Mouse (Mus musculus) kidney, adult 11 months (tissue): Measurements from ENCODE around the gene Fancd2os.

ENCODE experiments used
- DNase-seq: peaks from one replicate; pipeline ENCODE4 v3.0.0; 2022

Gene Fancd2os

DNA sequence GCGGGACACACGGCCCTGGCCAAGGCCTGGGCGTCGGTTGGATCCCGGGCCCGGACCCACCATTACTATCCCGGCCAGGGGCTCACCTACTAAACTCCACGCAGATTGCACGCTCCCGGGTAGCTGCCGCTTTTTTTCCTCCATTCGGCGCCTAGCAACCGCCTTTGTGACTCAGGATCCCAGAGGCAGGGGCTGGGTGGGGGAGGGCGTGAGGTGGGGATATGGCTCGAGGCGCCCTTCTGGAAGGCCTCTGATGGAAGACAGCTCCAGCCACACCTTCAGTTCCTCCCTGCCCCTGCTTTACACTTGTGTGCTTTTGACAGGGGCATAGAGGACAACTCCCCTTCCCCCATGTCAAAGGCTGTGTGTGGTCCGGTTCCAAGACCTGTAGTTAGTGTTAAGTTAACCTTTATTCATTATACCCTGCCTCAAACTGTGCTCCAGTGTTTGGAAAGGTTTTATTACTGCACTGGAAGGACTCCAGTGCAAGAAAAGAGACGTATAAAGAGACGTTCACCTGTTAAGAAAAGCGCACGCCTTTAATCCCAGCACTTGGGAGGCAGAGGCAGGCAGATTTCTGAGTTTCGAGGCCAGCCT is at the start of gene Fancd2os:
Gene Fancd2os, minus strand, starts transcription at position 173 of the 597 bp plus-strand sequence.
- no peak for DNase-seq

DNA sequence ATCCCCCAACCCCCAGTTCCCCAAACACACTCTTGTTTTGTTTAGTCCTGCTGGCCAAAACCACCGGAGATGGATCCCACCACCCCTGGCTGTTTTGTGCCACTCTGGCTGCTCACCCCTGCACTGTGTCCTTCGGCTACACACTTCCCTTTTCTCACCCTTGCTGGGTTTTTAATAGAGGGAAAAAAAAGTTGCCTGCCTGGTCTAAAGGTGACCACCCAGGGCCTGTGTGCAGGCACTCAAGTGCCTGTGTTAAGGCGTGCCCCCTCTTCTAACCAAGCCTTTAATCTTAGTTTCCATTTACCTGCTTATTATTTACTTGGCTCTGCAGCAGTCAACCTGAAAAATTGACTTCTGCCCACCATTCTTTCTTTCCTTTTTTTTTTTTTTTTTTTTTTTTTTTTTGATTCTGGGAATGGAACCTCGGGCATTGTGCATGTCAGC is 49.7 kb upstream of the Fancd2os start:
- no peak for DNase-seq

DNA sequence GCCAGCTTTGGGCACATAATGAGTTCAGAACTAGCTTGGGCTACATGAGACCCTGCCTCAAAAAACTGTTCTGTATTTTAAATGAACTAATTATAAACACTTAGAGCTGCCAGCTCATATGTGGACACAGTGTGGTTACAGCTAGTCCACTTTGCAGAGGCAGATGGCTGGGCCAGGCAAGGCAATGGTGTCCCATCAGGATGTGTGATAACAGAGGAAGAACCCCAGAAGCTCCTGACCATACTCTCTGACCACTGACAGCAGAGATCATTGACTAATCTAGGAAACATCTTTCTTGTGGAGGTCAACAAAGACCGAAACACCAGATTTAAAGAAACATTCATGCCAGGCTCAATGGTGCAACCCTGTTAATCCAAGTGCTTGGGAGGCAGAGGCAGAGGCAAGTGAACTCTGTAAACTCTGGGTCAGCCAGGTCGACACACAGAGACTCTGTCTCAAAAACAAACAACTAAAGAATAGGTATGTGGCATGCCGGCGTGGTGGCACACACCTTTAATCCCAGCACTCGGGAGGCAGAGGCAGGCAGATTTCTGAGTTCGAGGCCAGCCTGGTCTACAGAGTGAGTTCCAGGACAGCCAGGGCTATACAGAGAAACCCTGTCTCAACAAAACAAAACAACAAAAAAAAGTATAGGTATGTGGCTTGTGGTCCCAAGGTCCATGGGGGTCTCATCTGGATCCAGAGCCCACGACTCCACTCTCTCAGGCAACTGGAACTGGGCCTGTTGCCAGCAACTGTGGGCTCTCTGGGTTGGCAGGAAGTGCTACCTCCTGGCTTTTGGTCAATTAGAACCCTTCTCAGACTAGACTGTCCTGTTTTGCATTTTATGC is 49.1 kb upstream of the Fancd2os start:
- DNase-seq = no peak

DNA sequence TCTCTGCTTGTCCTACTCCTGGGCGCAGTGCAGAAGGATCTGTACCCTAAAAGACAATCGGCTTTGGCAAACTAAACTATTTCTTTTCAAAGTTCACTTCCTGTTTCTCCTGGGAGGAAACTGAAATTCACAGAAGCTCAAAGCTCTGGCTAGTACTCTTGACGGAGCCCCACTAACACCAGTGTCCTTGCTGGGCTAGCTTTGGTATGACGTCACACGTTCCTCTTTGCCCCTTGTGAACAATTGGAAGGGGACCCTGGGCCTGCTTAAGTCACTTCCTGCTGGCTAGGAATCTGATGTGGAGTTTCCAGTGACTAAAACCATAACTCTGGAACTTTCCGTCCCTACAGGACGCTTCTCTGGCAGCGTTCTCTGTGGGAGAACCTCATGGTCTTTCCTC is 44.3 kb upstream of the Fancd2os start:
- DNase-seq = peak; percentile 68

DNA sequence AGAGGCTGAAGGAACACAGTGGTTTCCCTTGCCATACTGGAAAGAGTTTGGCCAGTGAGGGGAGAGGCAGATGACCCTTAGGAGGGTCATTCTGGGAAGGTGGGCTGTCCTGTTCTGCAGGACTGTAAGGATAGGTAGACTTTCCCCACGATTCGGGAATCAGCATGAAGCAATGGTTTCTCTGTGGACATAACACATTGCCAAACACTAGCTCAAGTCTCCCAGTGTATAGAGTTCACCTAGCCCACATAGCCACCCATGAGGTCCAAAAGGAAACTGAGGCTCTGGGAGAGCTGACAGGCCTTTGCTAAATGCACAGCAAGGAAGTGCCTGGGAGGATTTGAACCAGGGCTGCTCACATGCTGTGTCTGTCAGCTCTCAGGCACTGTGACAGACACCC is 43.5 kb upstream of the Fancd2os start:
- DNase-seq = no peak

DNA sequence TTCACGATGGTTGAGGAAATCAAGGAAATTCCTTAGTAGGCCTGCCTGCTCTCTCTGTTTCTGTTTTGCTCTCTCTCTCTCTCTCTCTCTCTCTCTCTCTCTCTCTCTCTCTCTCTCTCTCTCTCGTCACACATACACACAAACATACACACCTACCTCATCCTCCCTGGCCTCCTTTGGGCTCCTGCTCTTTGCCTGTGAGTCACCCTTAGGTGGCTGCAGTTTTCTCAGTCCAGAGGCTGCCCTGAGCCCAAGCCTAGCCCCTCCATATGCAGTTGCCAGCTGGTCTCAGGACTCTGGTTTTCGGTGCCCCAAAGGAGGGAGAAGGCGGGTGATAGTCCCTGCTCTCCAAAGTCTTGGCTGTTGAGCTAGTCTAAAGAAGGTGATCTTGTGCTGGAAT is 42.5 kb upstream of the Fancd2os start:
- DNase-seq = no peak

DNA sequence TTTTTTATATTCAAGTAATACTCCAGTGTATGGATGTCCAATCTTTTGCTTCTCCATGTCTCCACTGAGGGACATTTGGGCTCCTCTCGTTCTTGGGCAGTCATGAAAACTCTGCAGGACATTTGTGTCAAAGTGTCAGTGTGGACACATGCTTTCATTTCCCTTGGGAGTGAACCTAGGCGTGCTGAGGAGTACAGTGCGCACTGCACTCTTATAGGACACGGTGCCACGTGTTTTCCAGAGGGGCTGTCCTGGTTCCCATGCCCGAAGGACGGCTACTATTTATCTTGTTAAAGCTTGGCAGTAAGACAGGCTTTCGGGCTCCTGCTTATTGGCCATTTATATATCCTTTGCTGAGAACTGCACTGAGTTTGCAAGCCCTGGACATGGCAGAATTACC is 42.1 kb upstream of the Fancd2os start:
- DNase-seq = no peak

DNA sequence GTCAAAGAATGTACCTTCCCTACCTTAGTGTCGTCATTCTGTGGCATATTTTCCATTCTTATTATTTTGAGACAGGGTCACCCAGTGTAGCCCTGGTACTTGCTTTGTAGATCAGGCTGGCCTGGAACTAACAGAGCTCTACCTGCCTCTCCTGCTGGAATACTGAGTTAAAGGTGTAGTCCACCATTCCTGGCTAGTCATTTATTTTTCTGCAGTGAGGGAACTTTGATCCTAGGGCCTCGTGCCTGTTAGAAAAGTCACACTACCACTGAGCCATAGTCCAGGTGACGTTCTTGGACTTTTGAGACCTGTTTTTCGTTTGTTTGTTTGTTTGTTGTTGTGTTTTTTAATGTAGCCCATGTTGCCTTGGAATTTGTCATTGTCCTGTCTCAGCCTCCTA is 38.7 kb upstream of the Fancd2os start:
- DNase-seq = peak; percentile 58

DNA sequence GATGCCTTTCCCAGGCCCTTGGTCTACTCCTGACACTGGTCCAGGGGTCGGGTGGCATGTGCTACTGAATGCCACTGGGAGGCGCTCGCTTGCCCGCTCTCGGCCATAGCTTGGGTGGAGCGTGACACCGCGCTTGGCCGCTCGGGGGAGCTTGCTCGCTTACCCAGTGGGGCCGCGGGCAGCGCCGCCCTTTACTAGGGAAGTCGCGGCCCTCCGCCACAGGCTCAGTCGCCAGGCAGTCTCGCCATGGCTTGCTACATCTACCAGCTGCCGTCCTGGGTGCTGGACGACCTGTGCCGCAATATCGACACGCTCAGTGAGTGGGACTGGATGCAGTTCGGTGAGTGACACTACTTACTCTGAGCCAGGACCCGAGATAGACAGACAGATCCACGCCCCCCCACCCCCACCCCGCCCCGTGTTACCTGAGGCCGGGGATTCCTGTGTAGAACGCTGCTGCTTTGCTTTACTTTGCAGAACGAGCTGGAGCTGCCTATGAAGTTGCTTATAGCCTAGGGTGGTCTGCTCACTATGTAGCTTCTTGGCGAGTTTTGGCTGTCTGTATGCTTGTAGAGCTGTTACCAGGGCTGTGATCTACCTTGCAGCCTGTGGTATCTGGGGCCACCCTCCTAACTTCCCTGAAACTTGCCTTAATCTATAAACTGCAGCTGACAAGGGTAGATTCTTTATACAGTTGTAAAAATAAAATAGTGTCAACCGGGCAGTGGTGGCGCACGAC is 38.0 kb upstream of the Fancd2os start, which contains the start of gene Irak2:
Gene Irak2, plus strand, starts transcription at position 166 of the 739 bp plus-strand sequence.
- DNase-seq = peak; percentile 94

DNA sequence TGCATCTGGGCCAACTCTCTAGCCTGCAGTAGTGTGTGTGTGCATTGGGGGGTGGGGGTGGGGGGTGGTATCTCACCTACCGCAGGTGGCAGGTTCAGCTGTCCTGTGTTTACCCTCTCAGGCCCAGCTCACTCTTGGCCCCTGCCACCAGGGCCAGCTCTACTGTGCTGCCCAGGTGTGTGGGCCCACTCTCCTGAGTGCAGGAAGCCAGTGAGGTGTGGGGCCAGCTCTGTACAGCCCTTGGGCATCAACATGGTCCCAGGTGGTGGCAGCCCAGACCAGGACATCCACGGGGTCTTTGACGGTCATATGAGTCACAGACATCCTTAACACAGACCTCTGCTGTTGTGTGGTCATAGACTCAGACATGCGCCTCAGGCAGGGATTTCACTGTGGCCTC is 32.3 kb upstream of the Fancd2os start:
- no peak for DNase-seq

DNA sequence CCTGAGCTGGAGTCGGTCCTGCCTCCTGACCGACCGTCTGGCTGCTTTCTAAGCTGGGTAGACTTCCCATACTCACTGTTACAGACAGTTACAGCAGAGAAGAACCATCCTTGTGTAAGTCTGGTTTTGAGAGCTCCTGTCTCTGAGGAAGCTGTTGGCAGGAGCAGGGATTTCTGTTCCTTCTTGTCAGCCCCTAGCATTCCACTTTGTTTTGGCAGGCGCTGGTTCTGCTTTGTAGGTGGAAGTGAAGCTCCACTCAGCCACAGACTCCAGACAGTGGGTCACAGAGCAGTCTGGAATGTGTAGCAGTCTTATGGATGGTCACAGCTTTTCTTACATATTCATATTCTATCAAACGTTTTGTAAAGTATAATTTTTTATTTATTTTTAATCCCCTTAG is 29.8 kb upstream of the Fancd2os start:
- no peak for DNase-seq

DNA sequence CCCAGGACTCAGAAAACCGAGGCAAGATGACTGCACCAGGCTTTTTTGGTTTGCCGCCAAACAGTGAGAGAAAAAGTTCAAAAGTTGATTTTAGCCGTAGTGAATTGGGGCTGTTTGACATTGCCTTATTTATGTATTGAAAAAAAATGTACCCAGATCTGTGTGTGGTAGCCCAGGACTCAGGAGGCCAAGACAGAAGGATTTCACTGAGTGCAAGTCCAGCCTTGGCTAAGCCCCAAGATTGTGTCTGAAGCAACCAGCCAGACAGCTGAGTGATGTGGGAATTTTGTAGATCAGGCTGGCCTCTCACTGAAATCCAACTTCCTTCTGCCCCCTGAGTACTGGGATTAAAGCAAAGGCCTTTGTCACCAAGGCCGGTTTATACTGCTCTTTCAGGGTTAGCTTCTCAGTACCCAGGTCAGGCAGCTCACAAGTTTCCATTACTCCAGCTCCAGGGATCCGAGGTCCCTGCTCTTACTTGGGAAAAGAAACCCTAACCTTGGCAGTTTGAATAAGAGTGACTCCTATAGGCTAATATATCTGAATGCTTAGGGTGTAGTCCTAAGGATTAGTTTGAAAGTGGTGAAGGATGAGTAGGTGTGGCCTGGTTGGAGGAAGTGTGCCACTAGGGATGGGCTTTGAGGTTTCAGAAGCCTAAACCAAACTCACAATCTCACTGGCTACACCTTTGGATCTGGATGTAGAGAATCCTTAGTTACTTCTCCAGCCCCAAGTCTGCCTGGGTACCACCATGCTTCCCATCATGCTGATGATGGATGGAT is 24.7 kb upstream of the Fancd2os start:
- DNase-seq = no peak

DNA sequence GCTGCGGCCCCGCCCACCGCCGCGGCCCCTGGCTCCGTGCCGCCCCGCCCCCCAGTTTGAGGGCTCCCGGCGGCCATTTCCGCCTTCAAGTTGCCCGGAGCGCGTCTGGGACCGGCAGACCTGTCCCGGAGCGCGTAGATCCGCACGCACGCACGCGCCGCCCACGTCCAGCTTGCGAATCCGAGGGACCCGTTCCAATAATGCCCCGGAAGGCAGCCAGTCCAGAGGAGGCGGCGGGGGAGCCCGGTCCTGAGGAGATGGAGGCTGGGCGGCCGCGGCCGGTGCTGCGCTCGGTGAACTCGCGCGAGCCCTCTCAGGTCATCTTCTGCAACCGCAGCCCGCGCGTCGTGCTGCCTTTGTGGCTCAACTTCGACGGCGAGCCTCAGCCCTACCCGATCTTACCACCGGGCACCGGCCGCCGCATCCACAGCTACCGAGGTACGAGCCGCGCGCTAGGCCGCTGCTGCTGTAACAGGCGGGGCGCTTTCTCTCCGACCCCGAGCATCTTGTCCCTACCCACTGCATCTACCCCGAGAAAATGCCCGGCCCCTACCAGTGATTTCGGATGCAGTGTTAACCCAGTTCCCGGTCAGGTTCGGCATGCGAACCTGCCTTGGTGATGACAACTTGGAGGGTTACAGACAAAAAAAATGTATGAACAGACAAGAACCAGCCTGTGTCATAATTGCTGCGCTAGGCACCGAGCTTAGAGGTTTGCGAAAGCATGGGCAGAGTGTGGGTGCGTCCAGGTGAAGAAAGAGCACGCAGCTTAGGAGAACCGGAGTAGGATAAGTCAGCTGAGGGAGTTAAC is 23.6 kb upstream of the Fancd2os start, which contains the start of gene Vhl:
Gene Vhl, plus strand, starts transcription at position 19 of the 811 bp plus-strand sequence.
- DNase-seq = peak; percentile 89

DNA sequence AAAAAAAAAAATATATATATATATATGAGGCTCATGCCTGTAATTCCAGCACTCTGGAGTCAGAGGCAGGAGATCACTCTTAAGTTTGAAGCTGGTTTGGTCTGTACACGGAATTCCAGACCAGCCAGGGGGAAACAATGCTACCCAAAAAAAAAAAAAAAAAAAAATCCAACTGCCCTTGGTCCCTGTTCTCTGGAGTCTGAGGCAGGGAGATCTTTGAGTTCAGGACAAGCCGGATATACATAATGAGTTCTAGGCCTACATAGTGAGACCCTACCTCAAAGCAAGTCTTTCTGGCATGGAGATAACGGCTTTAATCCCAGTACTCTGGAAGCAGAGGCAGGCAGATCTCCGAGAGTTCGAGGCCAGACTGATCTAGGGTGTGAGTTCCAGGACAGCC is 22.9 kb upstream of the Fancd2os start:
- DNase-seq = peak; percentile 32

DNA sequence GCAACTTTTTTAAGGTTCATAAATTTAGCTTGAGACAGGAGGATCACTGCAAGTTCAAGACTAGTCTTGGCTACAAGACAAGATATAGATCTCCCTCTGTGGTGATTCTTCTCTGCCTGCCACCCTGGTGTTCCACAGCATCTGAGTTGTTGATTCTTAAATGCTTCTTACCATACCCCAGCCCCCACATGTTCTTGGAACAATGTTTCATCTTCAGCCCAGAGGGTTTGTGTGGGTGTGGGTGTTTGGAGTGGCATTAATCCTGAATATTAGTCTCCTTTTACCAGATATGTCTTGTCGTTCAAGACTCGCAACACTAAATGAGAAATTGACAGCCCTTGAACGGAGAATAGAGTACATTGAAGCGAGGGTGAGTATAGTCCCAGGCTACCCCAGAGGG is 15.0 kb upstream of the Fancd2os start:
- DNase-seq = no peak

DNA sequence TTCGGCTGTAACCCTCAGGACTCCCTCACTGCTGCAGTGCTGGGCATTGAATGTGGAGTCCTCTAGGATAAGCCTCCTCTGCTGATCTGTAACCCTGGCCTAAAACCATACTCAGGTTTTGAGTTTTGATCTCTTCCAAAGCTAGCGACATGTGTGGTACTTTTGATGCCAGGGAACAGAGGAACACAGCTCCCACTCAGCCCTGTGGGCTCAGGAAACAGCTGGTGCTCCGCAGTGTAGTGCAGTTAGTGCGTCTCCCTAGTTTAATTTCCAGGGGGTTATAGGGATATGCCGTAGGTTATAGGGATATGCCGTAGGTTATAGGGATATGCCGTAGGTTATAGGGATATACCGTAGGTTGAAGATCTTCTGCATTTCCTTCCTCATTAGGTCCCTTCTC is 14.5 kb upstream of the Fancd2os start:
- no peak for DNase-seq

DNA sequence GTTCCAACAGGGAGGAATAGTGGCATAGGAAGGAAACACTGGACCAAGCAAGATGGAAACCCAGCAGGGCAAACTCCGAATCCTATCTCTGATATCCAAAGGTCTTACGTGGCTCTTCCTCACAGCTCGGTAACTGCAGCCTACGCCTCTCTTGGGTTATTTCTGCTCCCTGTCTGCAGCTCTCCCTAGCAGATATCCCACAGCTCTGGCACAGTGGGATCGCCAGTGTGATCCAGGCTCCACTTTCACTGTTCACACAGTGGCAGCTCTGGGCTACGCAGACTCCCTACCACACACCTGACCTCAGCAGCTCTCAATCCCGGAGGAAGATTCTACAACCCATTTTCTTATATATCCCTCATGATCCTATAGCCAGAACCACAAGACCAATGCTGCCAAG is 13.6 kb upstream of the Fancd2os start:
- DNase-seq = no peak

DNA sequence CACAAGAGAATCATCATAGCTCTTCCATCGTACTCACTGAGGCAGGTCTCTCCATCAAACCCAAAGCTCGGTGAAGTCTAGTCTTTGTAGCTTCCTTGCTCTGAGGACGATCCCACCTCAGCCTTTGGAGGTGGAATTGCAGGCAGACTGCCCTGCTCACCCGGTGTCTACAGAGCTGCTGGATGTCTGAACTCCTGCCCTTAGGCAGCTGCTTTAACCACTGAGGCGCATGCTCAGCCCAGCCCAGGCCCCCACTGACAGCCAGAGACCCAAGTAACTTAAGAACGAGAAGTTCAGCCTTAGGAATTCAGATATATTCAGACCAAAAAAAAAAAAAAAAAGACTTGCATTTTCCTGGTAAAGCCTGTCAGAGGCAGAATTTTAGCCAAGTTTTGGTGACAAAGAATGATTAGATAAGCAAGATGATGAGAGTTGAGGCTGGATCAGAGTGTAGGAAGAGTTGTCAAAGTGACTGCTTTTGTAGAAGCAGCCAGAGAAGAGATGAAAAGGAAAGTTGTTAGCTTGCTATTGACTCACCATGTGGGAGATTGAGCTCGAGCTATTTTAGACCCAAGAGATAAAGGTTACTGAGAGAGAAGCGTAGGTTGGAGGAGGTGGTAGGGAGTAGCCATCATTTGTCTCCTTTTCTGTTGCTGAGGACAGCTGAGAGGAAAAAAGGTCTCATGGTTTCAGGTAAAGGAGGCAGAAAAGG is 11.9 kb upstream of the Fancd2os start:
- DNase-seq = no peak

DNA sequence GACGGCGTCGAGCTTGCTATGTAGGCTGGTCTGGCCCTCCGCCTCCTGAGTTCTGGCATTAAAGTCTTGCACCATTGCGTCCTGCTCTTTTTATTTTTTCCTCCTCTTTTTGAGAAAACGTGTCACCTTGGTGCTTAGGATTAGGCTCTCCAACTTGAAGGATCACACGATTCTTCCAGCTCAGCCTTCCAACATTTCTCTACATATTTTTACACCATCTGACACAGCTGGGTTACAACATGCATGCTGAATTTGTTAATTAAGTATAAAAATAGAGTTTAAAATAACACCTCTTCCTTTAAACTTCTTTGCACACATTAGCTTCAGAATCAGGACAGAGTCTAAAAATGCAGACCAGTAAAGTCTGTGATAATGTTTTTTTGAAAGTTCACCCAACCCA is 8.8 kb upstream of the Fancd2os start:
- DNase-seq = no peak

DNA sequence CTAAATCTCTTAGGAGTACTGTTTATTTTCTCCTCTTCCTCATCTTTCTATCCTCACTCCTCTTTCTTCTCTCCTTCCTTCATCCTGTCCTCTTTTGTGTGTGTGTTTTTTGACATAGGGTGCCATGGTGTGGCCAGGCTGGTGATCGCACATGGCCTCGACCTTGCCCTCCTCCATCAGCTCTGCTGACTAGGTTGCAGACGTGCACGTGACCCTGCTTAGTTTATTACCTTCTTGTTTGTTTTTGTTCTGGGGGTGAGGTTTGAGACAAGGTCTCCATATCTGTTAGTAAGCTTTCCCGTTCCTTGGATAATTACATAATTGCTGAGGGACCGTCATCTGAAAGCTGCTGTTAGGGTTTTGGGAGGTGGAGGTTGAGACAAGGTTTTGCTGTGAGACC is 8.4 kb upstream of the Fancd2os start:
- DNase-seq = no peak

DNA sequence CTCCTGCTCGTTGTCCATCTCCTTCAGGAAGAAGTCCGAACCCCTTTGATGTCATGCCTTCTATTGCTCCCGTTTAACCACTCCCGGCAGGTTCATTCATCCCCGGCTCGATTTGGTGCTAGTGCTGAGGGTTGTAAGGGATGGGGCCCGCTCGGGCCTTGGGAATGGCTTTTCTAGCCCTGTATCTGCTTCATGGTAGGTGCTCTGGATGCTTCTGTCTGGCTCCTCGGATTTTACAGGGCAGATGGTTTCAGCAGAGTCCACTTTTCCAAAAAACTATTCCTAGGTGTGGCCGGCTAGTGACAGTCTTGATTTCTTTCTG is 4.7 kb upstream of the Fancd2os start:
- no peak for DNase-seq
